Mouse (Mus musculus) liver, embryonic 14.5 days (tissue): ENCODE data around the gene Hoga1.

Source experiments
- CTCF ChIP-seq: IDR thresholded peaks from 2 replicates; pipeline ENCODE4 v1.5.1; 2016; ENCODE audit warnings: antibody characterized with exemption, low read depth, control low read depth
- EP300 ChIP-seq: IDR thresholded peaks from 2 replicates; pipeline ENCODE4 v1.6.1; 2016; ENCODE audit warnings: antibody characterized with exemption, low read depth

DNA sequence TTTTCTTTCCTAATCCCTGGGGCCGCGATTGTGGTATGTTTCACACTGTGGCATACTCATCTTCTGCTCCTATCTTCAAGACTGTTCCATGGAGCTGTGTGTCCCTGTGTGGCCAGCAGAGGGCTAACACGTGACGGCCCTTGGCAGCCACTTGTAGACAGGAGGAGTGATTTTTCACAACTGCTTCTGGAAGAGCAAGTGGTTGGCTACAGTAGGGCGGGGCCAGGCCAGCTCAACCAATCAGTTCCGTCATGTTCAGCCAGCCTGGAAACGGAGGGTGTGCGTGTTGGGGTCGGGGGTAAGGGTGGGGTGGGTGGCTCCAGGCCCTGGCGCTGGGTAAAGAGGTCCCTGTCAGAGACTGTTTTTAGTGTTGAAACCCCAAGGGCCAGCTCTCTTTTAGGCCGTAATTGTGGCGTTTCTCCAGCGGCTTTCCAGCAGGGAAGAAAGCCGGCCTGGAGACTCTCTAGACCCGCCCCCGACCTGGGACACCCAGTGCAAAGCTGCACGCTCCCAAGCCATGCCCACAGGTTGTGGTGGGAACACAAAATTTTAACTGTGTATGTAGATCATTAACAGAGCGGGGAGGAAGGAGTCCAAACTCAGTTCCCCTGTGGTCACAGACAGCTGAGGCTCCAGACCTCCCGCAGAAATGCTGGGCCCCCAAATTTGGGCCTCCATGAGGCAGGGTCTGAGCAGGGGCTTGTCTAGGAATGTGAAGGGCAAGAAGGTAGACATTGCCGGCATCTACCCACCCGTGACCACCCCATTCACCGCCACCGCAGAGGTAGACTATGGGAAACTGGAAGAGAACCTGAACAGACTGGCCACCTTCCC is at the start of gene Hoga1:
- TF ChIP-seq CTCF (peak; percentile 87), EP300 (no peak)
